ENCODE assay signal across 1 mouse cellular context in the genomic region with DNA sequence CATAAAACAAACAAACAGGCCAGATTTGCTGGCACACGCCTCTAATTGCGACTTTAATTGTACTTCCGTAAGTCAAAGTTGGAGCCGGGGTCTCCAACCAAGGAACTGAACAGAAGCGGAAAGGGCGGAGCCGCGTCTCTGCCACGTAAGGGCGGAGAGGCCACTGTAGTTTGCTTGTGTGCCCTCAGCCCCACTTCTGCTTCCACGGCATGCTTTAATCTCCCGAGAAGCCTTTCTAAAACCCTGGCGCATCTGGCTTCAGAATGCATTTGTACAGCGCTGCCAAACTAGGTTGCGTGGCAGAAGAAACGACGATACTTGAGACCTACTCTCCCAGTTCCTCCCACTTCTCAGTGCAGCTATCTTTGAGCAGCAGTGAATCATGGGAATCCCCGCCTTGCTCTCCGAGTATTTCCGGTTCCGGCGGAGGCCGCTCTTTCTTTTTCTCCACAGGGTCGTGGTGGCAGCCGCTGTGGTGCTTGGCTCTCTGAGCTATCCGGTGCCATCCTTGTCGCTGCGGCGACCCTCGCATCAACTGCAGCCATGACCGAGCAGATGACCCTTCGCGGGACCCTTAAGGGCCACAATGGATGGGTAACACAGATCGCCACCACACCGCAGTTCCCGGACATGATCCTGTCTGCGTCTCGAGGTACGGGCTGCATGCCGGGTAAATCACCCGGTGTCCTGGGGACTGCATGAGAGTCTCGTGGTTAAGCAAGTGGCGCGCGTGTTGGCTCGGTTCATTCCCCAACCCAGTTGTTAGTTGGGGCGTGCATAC.
TF ChIP-seq lines count a peak whose summit lies in the region.

Rack1 (plus strand) TSS at position 412 of the 781 bp plus-strand sequence.

TF ChIP-seq in MEL, 35 proteins besides CTCF, POLR2A, EP300 and RAD21 (continued from another document):
- TF ChIP-seq USF1 (IDR thresholded peaks at IDR 0.05; ENCODE audit: low read depth, low read length) (no peak), ZKSCAN1 (IDR thresholded peaks at IDR 0.05; ENCODE audit: low read depth, low read length) (no peak), RCOR1 (IDR thresholded peaks at IDR 0.05; ENCODE audit: low read depth, low read length) (peak; percentile 18; the same call in 1 of the 2 replicates), MEF2A (IDR thresholded peaks at IDR 0.05; ENCODE audit: extremely low read depth, insufficient replicate concordance, low read depth, low read length, poor library complexity, severe bottlenecking) (peak; percentile 12; the same call in 1 of the 2 replicates), UBTF (IDR thresholded peaks at IDR 0.05; ENCODE audit: borderline replicate concordance, insufficient read depth, low read depth, low read length) (no peak), NELFE (IDR thresholded peaks at IDR 0.05; ENCODE audit: low read depth, low read length) (peak; percentile 99), KAT2A (conservative IDR thresholded peaks at IDR 0.05; ENCODE audit: low read depth, low read length) (peak; percentile 82; the same call in 1 of the 2 replicates), BHLHE40 (IDR thresholded peaks at IDR 0.05; ENCODE audit: borderline replicate concordance, low read depth, low read length) (no peak), MAZ (IDR thresholded peaks at IDR 0.05; ENCODE audit: low read depth, low read length) (no peak), MYC (IDR thresholded peaks at IDR 0.05; ENCODE audit: low read depth, low read length) (peak; percentile 100), MAX (IDR thresholded peaks at IDR 0.05; ENCODE audit: low read length) (peak; percentile 95), ELF1 (IDR thresholded peaks at IDR 0.05; ENCODE audit: low read depth, low read length) (peak; percentile 79), HCFC1 (IDR thresholded peaks at IDR 0.05; ENCODE audit: low read depth, low read length) (peak; percentile 92), TAL1 (IDR thresholded peaks at IDR 0.05; ENCODE audit: low read length) (no peak), USF2 (IDR thresholded peaks at IDR 0.05; ENCODE audit: borderline replicate concordance in 1 of 2, insufficient read depth in 1 of 2, low read depth in 1 of 2, low read length in 2 of 2) (no peak), ZMIZ1 (IDR thresholded peaks at IDR 0.05; ENCODE audit: low read depth, low read length) (peak; percentile 97), ETS1 (IDR thresholded peaks at IDR 0.05; ENCODE audit: low read depth, low read length) (peak; percentile 37; the same call in 1 of the 2 replicates), MYB (IDR thresholded peaks at IDR 0.05; ENCODE audit: low read depth, low read length) (no peak), POLR2AphosphoS2 (IDR thresholded peaks at IDR 0.05; ENCODE audit: low read length) (peak; percentile 99), GATA1 (IDR thresholded peaks at IDR 0.05; ENCODE audit: low read depth, low read length) (no peak), GABPA (IDR thresholded peaks at IDR 0.05; ENCODE audit: low read depth, low read length) (no peak), TBP (IDR thresholded peaks at IDR 0.05; ENCODE audit: low read depth, low read length) (peak; percentile 98)
